Mouse (Mus musculus) G1E (cell line): ENCODE data around the gene Gpr182. TPM values are rescaled to one million over a fixed set of nuclear protein-coding genes. Genes with fewer than 3 reads are reported as not detected.

ENCODE experiments used
- ATAC-seq: 2 replicates; pipeline ENCODE4 v1.8.0; 2016; ENCODE audit warnings: mild to moderate bottlenecking; ENCODE audit not compliant: insufficient number of reproducible peaks, poor library complexity, low FRiP score, severe bottlenecking; ENCODE audit errors: extremely low read depth
- DNase-seq: peaks from one replicate; pipeline ENCODE4 v3.0.0; 2012; ENCODE audit warnings: low spot score
- H3K27me3 ChIP-seq: 2 replicates; pipeline ENCODE4 v1.6.1; 2012; ENCODE audit warnings: mild to moderate bottlenecking, low read length, inconsistent platforms; ENCODE audit not compliant: insufficient read depth
- H3K36me3 ChIP-seq: replicated peaks from 2 replicates; pipeline ENCODE3; 2012; ENCODE audit warnings: mild to moderate bottlenecking, inconsistent platforms
- H3K4me1 ChIP-seq: 2 replicates; pipeline ENCODE4 v1.6.1; 2012; ENCODE audit warnings: low read depth, low read length, inconsistent platforms, mixed read lengths; ENCODE audit not compliant: insufficient read depth
- H3K4me3 ChIP-seq: 2 replicates; pipeline ENCODE4 v1.5.1; 2012; ENCODE audit warnings: low read depth, mild to moderate bottlenecking, inconsistent platforms, low read length, moderate library complexity, mixed read lengths
- H3K9me3 ChIP-seq: replicated peaks from 2 replicates; pipeline ENCODE4 v1.6.1; 2012; ENCODE audit warnings: inconsistent platforms
- CTCF ChIP-seq: IDR thresholded peaks from 2 replicates; pipeline ENCODE4 v1.5.1; 2012; ENCODE audit warnings: low read depth, low read length, inconsistent platforms, mixed read lengths
- GATA1 ChIP-seq: IDR thresholded peaks from 2 replicates; pipeline ENCODE4 v1.6.1; 2012; ENCODE audit warnings: borderline replicate concordance, low read length, inconsistent platforms, mixed read lengths
- GATA2 ChIP-seq: IDR thresholded peaks from 2 replicates; pipeline ENCODE4 v1.6.1; 2012; ENCODE audit warnings: low read depth, low read length, inconsistent platforms, borderline replicate concordance
- POLR2AphosphoS5 ChIP-seq: IDR thresholded peaks from 2 replicates; pipeline ENCODE4 v1.6.1; 2012; ENCODE audit warnings: low read depth, low read length, inconsistent platforms; ENCODE audit not compliant: insufficient replicate concordance
- TAL1 ChIP-seq: conservative IDR thresholded peaks from 2 replicates; pipeline ENCODE4 v1.6.1; 2012; ENCODE audit warnings: low read depth, low read length, inconsistent platforms, mixed read lengths
- polyA plus RNA-seq: library from polyadenylated mRNA; stranded (reverse); fragments of >175 nt; gene quantifications from 2 replicates; pipeline ENCODE4 v1.2.3, GENCODE M21; 2012
- total RNA-seq, 2 experiments: library from RNA; stranded (forward) in 1 of 2; stranded (reverse) in 1 of 2; fragments of 200-1000 nt in 1 of 2; fragments of >200 nt in 1 of 2; fragmentation: Nextera tagmentation in 1 of 2; gene quantifications; 2 replicates each; pipeline ENCODE4 v1.2.3; 2014 to 2017

Gene Gpr182
- total and polyA plus RNA-seq, 3 experiments, result not detected

DNA sequence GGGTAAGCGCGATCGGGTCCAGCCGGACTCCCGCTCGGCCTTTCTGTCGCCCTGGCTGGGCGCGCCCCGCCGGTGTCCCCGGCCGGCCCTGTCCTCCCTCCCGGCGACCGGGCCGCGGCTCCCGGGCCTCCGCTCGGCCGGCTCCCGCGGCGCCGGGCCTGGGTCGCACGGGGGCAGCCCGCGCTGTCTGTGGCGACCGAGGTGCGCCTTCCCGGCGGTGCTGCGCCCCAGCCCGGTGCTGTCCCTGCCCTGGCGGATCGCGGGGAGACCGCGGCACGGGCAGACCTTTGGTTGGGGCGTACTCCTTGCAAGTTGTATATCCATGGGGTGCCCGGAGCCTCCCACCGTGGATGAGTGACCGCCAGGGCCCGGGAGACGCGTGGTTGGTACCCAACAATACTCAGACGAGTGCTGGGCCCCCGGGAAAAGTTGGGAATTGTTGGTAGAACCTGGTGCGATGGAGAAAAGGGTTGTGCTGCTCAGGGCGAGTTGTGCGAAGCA, 11.8 kb downstream of the Gpr182 start:
- H3K36me3 ChIP-seq, result peaks cover 38% of the 10 kb centered on the region
- H3K9me3 ChIP-seq, result peaks cover 13% of the 10 kb centered on the region
- no peak for ATAC-seq
- peaks cover 86% of the 10 kb centered on the region for H3K4me1 ChIP-seq
- no peak for TF ChIP-seq CTCF
- no peak for TF ChIP-seq POLR2AphosphoS5
- TF ChIP-seq TAL1, result no peak
- TF ChIP-seq GATA1, result no peak
- no peak for TF ChIP-seq GATA2
- H3K4me3 ChIP-seq, result peak overlapping the region; percentile 92
- H3K27me3 ChIP-seq, result no peaks in the 10 kb centered on the region
- DNase-seq, result peak; percentile 44

DNA sequence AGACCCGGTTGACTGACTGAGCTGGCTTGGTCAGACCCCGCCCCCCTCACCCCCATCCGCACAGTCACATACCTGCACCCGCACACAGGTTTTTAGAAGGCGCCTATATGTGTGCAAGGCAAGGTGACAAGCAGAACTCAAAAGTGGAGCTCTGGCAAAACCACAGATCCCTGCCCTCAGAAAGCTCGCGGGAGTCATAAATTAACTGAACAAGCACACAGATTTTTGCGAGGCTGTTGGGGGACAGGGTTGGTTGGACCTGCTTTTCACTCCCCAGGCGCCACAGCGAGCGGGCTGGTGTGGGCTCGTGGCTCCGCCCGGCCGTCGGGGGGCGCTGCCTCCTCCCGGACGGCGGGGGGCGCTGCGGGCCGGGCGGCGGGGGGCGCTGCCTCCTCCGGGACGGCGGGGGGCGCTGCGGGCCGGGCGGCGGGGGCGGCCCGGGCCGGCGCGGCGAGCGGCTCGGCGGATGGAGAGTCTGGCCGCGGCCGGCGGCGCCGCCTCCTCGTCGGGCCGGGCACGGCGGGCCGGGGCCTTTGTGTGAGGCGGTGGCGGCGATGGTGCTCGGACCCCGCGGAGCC, 12.4 kb downstream of the Gpr182 start, which contains the start of gene Zbtb39:
Zbtb39 (plus strand) TSS at position 456 of the 578 bp plus-strand sequence.
- Histone ChIP-seq H3K27me3 (no peaks in the 10 kb centered on the region), H3K9me3 (peaks cover 13% of the 10 kb centered on the region), H3K4me3 (peak within 1 kb of the TSS; percentile 92), H3K4me1 (peaks cover 85% of the 10 kb centered on the region), H3K36me3 (peaks cover 32% of the 10 kb centered on the region)
- peak; percentile 82 for DNase-seq
- 0 out of 2 replicates have a peak, but pooled peaks have one; percentile 12 for ATAC-seq
- 0 out of 2 replicates have a peak, but pooled peaks have one; percentile 32 for TF ChIP-seq CTCF
- no peak for TF ChIP-seq TAL1

DNA sequence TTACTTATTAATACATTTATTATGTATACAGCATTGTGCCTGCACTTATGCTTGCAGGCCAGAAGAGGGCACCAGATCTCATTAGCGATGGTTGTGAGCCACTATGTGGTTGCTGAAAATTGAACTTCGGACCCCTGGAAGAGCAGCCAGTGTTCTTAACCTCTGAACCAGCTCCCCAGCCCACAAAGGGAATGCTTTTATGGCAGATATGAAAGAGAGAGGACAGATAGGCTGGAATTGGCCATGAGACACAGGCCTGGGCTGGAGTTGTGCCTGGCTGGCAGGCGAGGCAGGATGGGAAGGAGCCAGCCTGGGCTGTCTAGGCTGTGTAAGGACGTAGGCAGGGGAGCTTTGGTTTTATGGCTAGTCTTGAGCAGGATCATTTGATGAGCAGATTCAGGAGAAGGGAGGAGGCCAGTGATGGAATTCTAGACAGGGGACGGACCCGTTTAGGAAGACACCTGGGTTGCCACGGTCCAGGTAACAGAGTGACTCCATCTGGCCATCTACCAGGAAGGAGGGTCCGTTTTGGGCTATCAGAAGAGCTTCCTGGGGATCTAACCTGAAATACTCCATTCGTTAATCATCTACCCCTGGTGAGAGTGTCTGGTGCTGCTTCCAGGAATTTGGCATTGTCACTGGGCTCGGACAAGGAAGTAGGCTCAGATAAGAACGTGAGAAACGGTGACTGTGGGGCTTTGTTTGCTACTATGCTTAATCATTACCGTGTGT, 13.2 kb downstream of the Gpr182 start:
- H3K4me3 ChIP-seq, result peak overlapping the region; percentile 92; the same call in 1 of the 2 replicates
- DNase-seq, result peak; percentile 59

DNA sequence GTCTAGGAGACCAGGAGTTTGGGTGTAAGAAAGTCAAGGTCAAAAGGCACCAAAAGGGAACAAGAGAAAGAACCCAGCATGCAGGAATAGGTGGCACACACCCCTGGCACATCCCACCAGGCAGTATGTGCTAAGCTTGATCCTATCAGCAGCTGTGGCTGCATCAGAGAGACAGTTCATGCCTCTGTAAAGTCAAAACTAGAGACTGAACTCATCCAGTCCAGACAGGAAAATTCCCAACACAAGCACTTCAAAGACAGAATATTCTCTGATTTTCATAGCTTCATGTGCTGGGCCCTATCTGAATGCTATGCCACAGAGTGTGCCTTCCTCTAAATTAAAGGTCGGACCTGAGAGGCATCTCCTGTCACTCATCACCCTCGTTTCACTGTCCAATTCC, 14.0 kb downstream of the Gpr182 start:
- ATAC-seq (no peak), DNase-seq (no peak)
- Histone ChIP-seq H3K4me3 (peak overlapping the region; percentile 25; the same call in 1 of the 2 replicates), H3K27me3 (no peaks in the 10 kb centered on the region), H3K36me3 (peaks cover 16% of the 10 kb centered on the region), H3K4me1 (peaks cover 85% of the 10 kb centered on the region), H3K9me3 (peaks cover 8% of the 10 kb centered on the region)
- no peak for TF ChIP-seq GATA2
- no peak for TF ChIP-seq GATA1
- no peak for TF ChIP-seq CTCF
- no peak for TF ChIP-seq POLR2AphosphoS5
- no peak for TF ChIP-seq TAL1

More for the DNA sequence above, 13.2 kb downstream of the Gpr182 start:
- Histone ChIP-seq H3K9me3 (peaks cover 13% of the 10 kb centered on the region), H3K4me1 (peaks cover 89% of the 10 kb centered on the region), H3K36me3 (peaks cover 24% of the 10 kb centered on the region), H3K27me3 (no peaks in the 10 kb centered on the region)
- ATAC-seq, result peak; percentile 52
- TF ChIP-seq POLR2AphosphoS5, result no peak
- no peak for TF ChIP-seq GATA1
- TF ChIP-seq CTCF, result peak; percentile 42; the same call in 1 of the 2 replicates
- TF ChIP-seq TAL1, result no peak

DNA sequence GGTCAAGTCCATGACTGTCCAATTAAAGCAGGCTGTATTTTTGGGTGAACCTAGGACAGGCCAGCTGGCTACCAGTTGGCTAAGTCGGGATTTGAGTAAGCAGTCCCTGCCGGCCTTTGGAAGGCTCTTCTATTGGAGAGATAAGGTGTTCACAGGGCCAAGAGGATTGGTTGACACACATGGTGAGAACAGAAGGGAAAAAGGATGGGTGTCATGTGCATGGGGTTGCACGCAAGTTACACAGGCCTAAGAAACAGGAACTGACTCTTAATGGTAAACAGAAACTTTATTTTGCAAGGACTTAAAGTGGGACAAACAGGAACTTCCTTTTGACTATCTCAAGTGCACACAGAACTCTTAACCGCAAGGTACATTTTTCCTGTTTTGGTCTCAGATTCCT, 14.6 kb downstream of the Gpr182 start:
- H3K27me3 ChIP-seq, result no peaks in the 10 kb centered on the region
- DNase-seq, result no peak
- H3K36me3 ChIP-seq, result peaks cover 10% of the 10 kb centered on the region
- TF ChIP-seq POLR2AphosphoS5 (no peak), GATA1 (no peak), TAL1 (no peak), CTCF (no peak), GATA2 (no peak)
- ATAC-seq, result peak; percentile 50
- peak overlapping the region; percentile 25; the same call in 1 of the 2 replicates for H3K4me3 ChIP-seq
- peaks cover 5% of the 10 kb centered on the region for H3K9me3 ChIP-seq
- peaks cover 84% of the 10 kb centered on the region for H3K4me1 ChIP-seq

DNA sequence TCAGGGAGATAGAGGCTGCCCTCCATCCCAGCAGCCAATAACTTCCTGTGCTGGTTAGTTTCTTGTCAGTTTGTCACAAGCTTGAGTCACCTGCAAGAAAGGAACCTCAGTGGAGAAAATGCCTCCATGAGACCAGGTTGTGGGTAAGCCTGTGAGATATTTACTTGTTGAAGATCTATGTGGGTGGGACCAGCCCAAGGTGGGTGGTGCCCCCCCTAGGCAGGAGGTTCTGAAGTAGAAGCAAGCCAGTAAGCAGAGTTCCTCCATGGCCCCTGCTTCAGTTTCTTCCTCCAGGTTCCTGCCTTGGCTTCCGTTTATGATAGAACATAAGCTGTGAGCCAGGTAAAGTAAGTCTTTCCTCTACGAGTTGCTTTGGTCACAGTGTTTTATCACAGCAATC, 15.3 kb downstream of the Gpr182 start:
- Histone ChIP-seq H3K4me3 (no peak overlapping the region), H3K9me3 (peaks cover 5% of the 10 kb centered on the region), H3K27me3 (no peaks in the 10 kb centered on the region), H3K4me1 (peaks cover 83% of the 10 kb centered on the region), H3K36me3 (peaks cover 3% of the 10 kb centered on the region)
- DNase-seq, result no peak
- TF ChIP-seq GATA2, result no peak
- TF ChIP-seq GATA1, result no peak
- no peak for TF ChIP-seq TAL1
- TF ChIP-seq POLR2AphosphoS5, result no peak
- no peak for TF ChIP-seq CTCF
- no peak for ATAC-seq
